ENCODE assay signal across 8 mouse cellular contexts in the genomic region with DNA sequence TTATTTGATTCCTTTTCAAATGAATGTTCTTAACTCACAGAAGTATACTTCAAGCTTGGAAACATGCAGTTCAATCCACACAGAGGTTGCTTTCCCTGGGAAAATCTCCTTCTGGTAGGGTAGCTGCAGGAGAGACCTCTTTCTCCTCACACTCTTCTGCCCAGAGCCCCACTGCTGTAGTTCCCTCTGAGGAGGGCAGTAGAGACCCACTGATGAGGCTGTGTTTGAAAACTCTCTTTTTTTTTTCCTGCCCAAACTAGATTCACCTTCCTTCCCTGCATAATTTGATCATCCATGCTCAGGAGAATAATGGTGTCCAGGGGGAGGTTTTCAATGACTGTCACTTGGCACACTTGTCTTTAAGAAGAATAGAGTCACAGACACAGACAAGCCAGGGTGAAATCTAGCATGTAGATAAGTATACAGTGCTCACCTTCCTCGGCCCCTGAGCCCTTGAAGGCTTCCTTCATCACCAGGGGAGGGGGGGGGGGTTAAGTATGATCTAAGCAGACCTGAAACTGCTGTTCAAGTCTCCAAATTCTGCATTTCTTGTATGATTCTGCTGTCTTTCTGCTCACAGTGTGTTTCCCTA.
DNase-seq lines count a peak whose midpoint lies in the region; ATAC-seq and TF ChIP-seq lines count a peak whose summit lies in the region.

No protein-coding gene starts in this region.

- peak; percentile 54 for ATAC-seq in forebrain, embryonic 13.5 days
- ATAC-seq in hindbrain, postnatal 0 days: peak; percentile 76

- no peak overlapping the region for H3K27ac ChIP-seq in forebrain, embryonic 13.5 days
- no peak overlapping the region for H3K27ac ChIP-seq in forebrain, embryonic 10.5 days
- H3K27ac ChIP-seq in hindbrain, postnatal 0 days: no peak overlapping the region

- no peak overlapping the region for H3K4me2 ChIP-seq in forebrain, embryonic 13.5 days
- no peak overlapping the region for H3K4me2 ChIP-seq in hindbrain, postnatal 0 days (ENCODE audit: low read depth, low read length)

- peaks cover 12% of the 10 kb centered on the region; the same call in 1 of the 2 replicates for H3K4me1 ChIP-seq in forebrain, embryonic 13.5 days
- H3K4me1 ChIP-seq in forebrain, embryonic 10.5 days: peaks cover 10% of the 10 kb centered on the region
- no peaks in the 10 kb centered on the region for H3K4me1 ChIP-seq in hindbrain, postnatal 0 days (ENCODE audit: insufficient read depth, low read length)

- no peak for DNase-seq in forebrain, embryonic 10.5 days (ENCODE audit: extremely low spot score, low spot score)
- peak; percentile 51 to 68 for DNase-seq in layer of hippocampus, postnatal 10 days (ENCODE audit: low spot score in 2 of 2)
- DNase-seq in layer of hippocampus, adult 8-10 months (ENCODE audit: low spot score in 2 of 2): no peak
- peak; percentile 83 for DNase-seq in brain, embryonic 14.5 days (ENCODE audit: low read depth)
- DNase-seq in hindbrain, postnatal 0 days (ENCODE audit: low spot score): peak; percentile 76
- no peak for DNase-seq in Muller cell, postnatal 12 days (ENCODE audit: inconsistent ontology term)
- DNase-seq in ovary, postnatal 10 days (ENCODE audit: low spot score): no peak

- H3K36me3 ChIP-seq in forebrain, embryonic 13.5 days (ENCODE audit: poor library complexity, severe bottlenecking): no peaks in the 10 kb centered on the region
- no peaks in the 10 kb centered on the region for H3K36me3 ChIP-seq in forebrain, embryonic 10.5 days (replicated peaks)
- no peaks in the 10 kb centered on the region for H3K36me3 ChIP-seq in hindbrain, postnatal 0 days (ENCODE audit: insufficient read depth, low read length)

- no peaks in the 10 kb centered on the region for H3K9me3 ChIP-seq in forebrain, embryonic 13.5 days (replicated peaks)
- no peaks in the 10 kb centered on the region for H3K9me3 ChIP-seq in forebrain, embryonic 10.5 days
- no peaks in the 10 kb centered on the region for H3K9me3 ChIP-seq in hindbrain, postnatal 0 days (ENCODE audit: low read length)

- TF ChIP-seq CTCF in brain, embryonic 14.5 days (IDR thresholded peaks at IDR 0.05; ENCODE audit: borderline replicate concordance, extremely low read depth, insufficient read depth, insufficient read length): peak; percentile 57; the same call in 1 of the 2 replicates
- peak; percentile 75 for TF ChIP-seq CTCF in hindbrain, postnatal 0 days (IDR thresholded peaks at IDR 0.05; ENCODE audit: low read depth)

- H3K9ac ChIP-seq in forebrain, embryonic 13.5 days: no peak overlapping the region
- H3K9ac ChIP-seq in hindbrain, postnatal 0 days (replicated peaks; ENCODE audit: low read length): no peak overlapping the region

- H3K4me3 ChIP-seq in forebrain, embryonic 13.5 days: no peak overlapping the region
- no peak overlapping the region for H3K4me3 ChIP-seq in forebrain, embryonic 10.5 days
- H3K4me3 ChIP-seq in hindbrain, postnatal 0 days (ENCODE audit: low read length): no peak overlapping the region

- no peaks in the 10 kb centered on the region for H3K27me3 ChIP-seq in forebrain, embryonic 13.5 days
- peaks cover 3% of the 10 kb centered on the region; the same call in 1 of the 2 replicates for H3K27me3 ChIP-seq in forebrain, embryonic 10.5 days (ENCODE audit: poor library complexity, severe bottlenecking)
- H3K27me3 ChIP-seq in hindbrain, postnatal 0 days (ENCODE audit: insufficient read depth, low read length): no peaks in the 10 kb centered on the region

- WGBS in forebrain, embryonic 13.5 days: 27% methylated on average over 1 of the region's 1 CpGs
- WGBS in forebrain, embryonic 10.5 days: 79% methylated on average over 1 of the region's 1 CpGs
- 17% methylated on average over 1 of the region's 1 CpGs for WGBS in hindbrain, postnatal 0 days

- no peak for TF ChIP-seq POLR2A in brain, embryonic 14.5 days (IDR thresholded peaks at IDR 0.05; ENCODE audit: borderline replicate concordance, extremely low read depth, insufficient read depth, insufficient read length, poor library complexity, severe bottlenecking)

Comparison
In these comparisons a context has a peak if more than half of its experiments do, and no peak if none do; other contexts are left out.
1. DNase-seq: peak in layer of hippocampus, postnatal 10 days (2 of 2), brain, embryonic 14.5 days (single experiment) and hindbrain, postnatal 0 days (single experiment); none in forebrain, embryonic 10.5 days (single experiment), layer of hippocampus, adult 8-10 months (0 of 2), Muller cell, postnatal 12 days (single experiment) and ovary, postnatal 10 days (single experiment).